Mouse (Mus musculus): ENCODE results near the gene Slc35f6.

Gene Slc35f6

GRCm38 (mm10) chr5:30647815-30648560 is at the start of gene Slc35f6:
TSS of gene Slc35f6 (plus strand) at chr5:30647933.
- peak; percentile 93 for DNase-seq (ENCODE audit: inconsistent ontology term)

GRCm38 (mm10) chr5:30601397-30601796 is 46.3 kb upstream of the Slc35f6 start:
- DNase-seq (ENCODE audit: inconsistent ontology term), result no peak

GRCm38 (mm10) chr5:30603255-30603654 is 44.5 kb upstream of the Slc35f6 start:
- no peak for DNase-seq (ENCODE audit: inconsistent ontology term)

GRCm38 (mm10) chr5:30603926-30604325 is 43.8 kb upstream of the Slc35f6 start:
- no peak for DNase-seq (ENCODE audit: inconsistent ontology term)

GRCm38 (mm10) chr5:30604769-30605188 is 43.0 kb upstream of the Slc35f6 start:
- DNase-seq (ENCODE audit: inconsistent ontology term), result no peak

- no peak for DNase-seq (ENCODE audit: inconsistent ontology term)
These were observed 42.1 kb upstream of the Slc35f6 start for GRCm38 (mm10) chr5:30605649-30606048.

GRCm38 (mm10) chr5:30606424-30607073 is 41.2 kb upstream of the Slc35f6 start:
- DNase-seq (ENCODE audit: inconsistent ontology term), result no peak

- no peak for DNase-seq (ENCODE audit: inconsistent ontology term)
These were observed 38.6 kb upstream of the Slc35f6 start for GRCm38 (mm10) chr5:30609094-30609493.

- DNase-seq (ENCODE audit: inconsistent ontology term), result no peak
These were observed 37.7 kb upstream of the Slc35f6 start for GRCm38 (mm10) chr5:30609918-30610645.

- no peak for DNase-seq (ENCODE audit: inconsistent ontology term)
These were observed 36.6 kb upstream of the Slc35f6 start for GRCm38 (mm10) chr5:30611091-30611490.

GRCm38 (mm10) chr5:30611689-30612088 is 36.0 kb upstream of the Slc35f6 start:
- DNase-seq (ENCODE audit: inconsistent ontology term), result no peak

- DNase-seq (ENCODE audit: inconsistent ontology term), result no peak
These were observed 35.2 kb upstream of the Slc35f6 start for GRCm38 (mm10) chr5:30612575-30612974.

- no peak for DNase-seq (ENCODE audit: inconsistent ontology term)
These were observed 34.5 kb upstream of the Slc35f6 start for GRCm38 (mm10) chr5:30613242-30613641.

- no peak for DNase-seq (ENCODE audit: inconsistent ontology term)
These were observed 33.5 kb upstream of the Slc35f6 start for GRCm38 (mm10) chr5:30614221-30614620.

- no peak for DNase-seq (ENCODE audit: inconsistent ontology term)
These were observed 32.3 kb upstream of the Slc35f6 start for GRCm38 (mm10) chr5:30615416-30615815.

- DNase-seq (ENCODE audit: inconsistent ontology term), result no peak
These were observed 31.9 kb upstream of the Slc35f6 start for GRCm38 (mm10) chr5:30615819-30616218.

GRCm38 (mm10) chr5:30616644-30617043 is 31.1 kb upstream of the Slc35f6 start:
- no peak for DNase-seq (ENCODE audit: inconsistent ontology term)

GRCm38 (mm10) chr5:30617357-30617756 is 30.4 kb upstream of the Slc35f6 start:
- no peak for DNase-seq (ENCODE audit: inconsistent ontology term)

GRCm38 (mm10) chr5:30617851-30618250 is 29.9 kb upstream of the Slc35f6 start:
- DNase-seq (ENCODE audit: inconsistent ontology term), result no peak

- no peak for DNase-seq (ENCODE audit: inconsistent ontology term)
These were observed 29.2 kb upstream of the Slc35f6 start for GRCm38 (mm10) chr5:30618376-30619003.

GRCm38 (mm10) chr5:30619211-30619610 is 28.5 kb upstream of the Slc35f6 start:
- DNase-seq (ENCODE audit: inconsistent ontology term), result no peak

- no peak for DNase-seq (ENCODE audit: inconsistent ontology term)
These were observed 27.2 kb upstream of the Slc35f6 start for GRCm38 (mm10) chr5:30620567-30620966.
